In the genomic region with DNA sequence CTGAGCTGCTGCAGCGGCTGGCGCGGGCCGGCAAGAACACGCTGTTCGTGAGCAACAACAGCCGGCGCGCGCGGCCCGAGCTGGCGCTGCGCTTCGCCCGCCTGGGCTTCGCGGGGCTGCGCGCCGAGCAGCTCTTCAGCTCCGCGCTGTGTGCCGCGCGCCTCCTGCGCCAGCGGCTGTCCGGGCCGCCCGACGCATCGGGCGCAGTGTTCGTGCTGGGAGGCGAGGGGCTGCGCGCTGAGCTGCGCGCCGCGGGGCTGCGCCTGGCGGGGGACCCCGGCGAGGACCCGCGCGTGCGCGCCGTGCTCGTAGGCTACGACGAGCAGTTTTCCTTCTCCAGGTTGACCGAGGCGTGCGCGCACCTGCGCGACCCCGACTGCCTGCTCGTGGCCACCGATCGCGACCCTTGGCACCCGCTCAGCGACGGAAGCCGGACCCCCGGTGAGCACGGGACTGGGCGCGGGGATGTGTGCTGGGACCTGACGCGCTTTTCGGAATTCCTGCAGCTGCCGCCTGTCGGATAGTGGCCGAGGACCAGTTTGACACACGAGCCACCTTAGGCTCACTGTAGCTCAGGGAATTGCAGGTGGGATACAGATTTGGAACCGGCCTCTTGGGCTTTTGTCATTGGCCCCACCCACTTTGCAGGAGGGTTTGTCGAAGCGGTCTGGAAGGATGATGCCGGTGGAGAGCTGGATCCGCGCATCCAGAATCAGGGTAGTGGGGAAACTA, we compare ENCODE assay signal across 9 mouse cellular contexts. TPM values are rescaled to one million over a fixed set of nuclear protein-coding genes. Genes with fewer than 3 reads are reported as not detected.
A peak's percentile ranks its signal among the peaks of the same experiment; 100 is the strongest.
DNase-seq lines count a peak whose midpoint lies in the region; ATAC-seq and TF ChIP-seq lines count a peak whose summit lies in the region.
"Had no signal": no experiment of that assay in that cellular context is flagged by ENCODE, and none has a peak within 500 bp of the region (broad histone marks: within the 10 kb centered on the region; RNA-seq: fewer than 3 reads in every experiment).

No protein-coding gene starts in this region.

- peaks cover 2% of the 10 kb centered on the region; the same call in 1 of the 2 replicates for H3K27me3 ChIP-seq in heart, adult 2 months (ENCODE audit: control insufficient read depth, insufficient read depth, low read length)
- peaks cover 17% of the 10 kb centered on the region for H3K27me3 ChIP-seq in E14TG2a.4 (ENCODE audit: insufficient read depth, low read length)
- no peaks in the 10 kb centered on the region for H3K27me3 ChIP-seq in hindbrain, embryonic 11.5 days (ENCODE audit: control insufficient read depth, insufficient read depth, low read length)
- no peaks in the 10 kb centered on the region for H3K27me3 ChIP-seq in stomach, embryonic 15.5 days (replicated peaks)

- TF ChIP-seq CTCF in heart, adult 2 months (IDR thresholded peaks at IDR 0.05): no peak
- no peak for TF ChIP-seq CTCF in E14TG2a.4 (conservative IDR thresholded peaks at IDR 0.05; ENCODE audit: low read length)

- no peak for TF ChIP-seq POLR2A in heart, adult 2 months (IDR thresholded peaks at IDR 0.05; ENCODE audit: insufficient read depth, low read depth, low read length)

- no peak overlapping the region for H3K27ac ChIP-seq in heart, adult 2 months
- H3K27ac ChIP-seq in hindbrain, embryonic 11.5 days (ENCODE audit: low read depth, low read length): peak overlapping the region; percentile 88
- H3K27ac ChIP-seq in stomach, embryonic 15.5 days: peak overlapping the region; percentile 89

- no peak for DNase-seq in heart, adult 2 months
- no peak for DNase-seq in heart, adult 9 months (ENCODE audit: low spot score in 2 of 2)
- DNase-seq in cerebellum, postnatal 36 days: peak; percentile 67 to 71
- DNase-seq in hindbrain, embryonic 11.5 days (ENCODE audit: low spot score): no peak
- no peak for DNase-seq in gastrocnemius, adult 8-10 months (ENCODE audit: low spot score in 2 of 2)

- WGBS in heart, adult 2 months: 1% methylated on average over 83 of the region's 87 CpGs
- WGBS in hindbrain, embryonic 11.5 days: under 1% methylated on average over 56 of the region's 87 CpGs
- under 1% methylated on average over 82 of the region's 87 CpGs for WGBS in stomach, embryonic 15.5 days

- ATAC-seq in hindbrain, embryonic 11.5 days (ENCODE audit: low FRiP score): peak; percentile 72
- 0 out of 2 replicates have a peak, but pooled peaks have one; percentile 1 for ATAC-seq in megakaryocyte, adult 5-6 weeks (ENCODE audit: poor library complexity, severe bottlenecking)
- peak; percentile 52 for ATAC-seq in stomach, embryonic 15.5 days (ENCODE audit: insufficient read depth, low FRiP score, low read depth)

- H3K4me3 ChIP-seq in heart, adult 2 months: peak overlapping the region; percentile 55
- peak overlapping the region; percentile 87 for H3K4me3 ChIP-seq in E14TG2a.4 (replicated peaks; ENCODE audit: low read length)
- peak overlapping the region; percentile 76 for H3K4me3 ChIP-seq in hindbrain, embryonic 11.5 days (ENCODE audit: low read depth, low read length)
- peak overlapping the region; percentile 72 for H3K4me3 ChIP-seq in stomach, embryonic 15.5 days (replicated peaks)

- TF ChIP-seq EP300 in heart, adult 2 months (IDR thresholded peaks at IDR 0.05; ENCODE audit: insufficient read depth, low read depth, low read length): no peak

- H3K4me1 ChIP-seq in heart, adult 2 months (ENCODE audit: control insufficient read depth, insufficient read depth, low read length): peaks cover 2% of the 10 kb centered on the region
- H3K4me1 ChIP-seq in E14TG2a.4 (replicated peaks; ENCODE audit: low read depth, low read length): peaks cover 60% of the 10 kb centered on the region
- H3K4me1 ChIP-seq in hindbrain, embryonic 11.5 days (replicated peaks; ENCODE audit: control insufficient read depth, insufficient read depth, low read length): peaks cover 16% of the 10 kb centered on the region
- H3K4me1 ChIP-seq in stomach, embryonic 15.5 days: peaks cover 25% of the 10 kb centered on the region

- no peaks in the 10 kb centered on the region for H3K36me3 ChIP-seq in heart, adult 2 months (ENCODE audit: control insufficient read depth, insufficient read depth, low read length)
- H3K36me3 ChIP-seq in E14TG2a.4 (ENCODE audit: insufficient read depth, low read length): peaks cover 75% of the 10 kb centered on the region
- no peaks in the 10 kb centered on the region for H3K36me3 ChIP-seq in hindbrain, embryonic 11.5 days (ENCODE audit: control insufficient read depth, insufficient read depth, low read length)
- H3K36me3 ChIP-seq in stomach, embryonic 15.5 days: peaks cover 4% of the 10 kb centered on the region; the same call in 1 of the 2 replicates

- no peaks in the 10 kb centered on the region for H3K79me2 ChIP-seq in heart, adult 2 months (replicated peaks; ENCODE audit: control insufficient read depth, insufficient read depth, low read length)

- H3K4me2 ChIP-seq in hindbrain, embryonic 11.5 days (replicated peaks; ENCODE audit: low read depth, low read length): peak overlapping the region; percentile 99
- H3K4me2 ChIP-seq in stomach, embryonic 15.5 days: peak overlapping the region; percentile 99

- no peaks in the 10 kb centered on the region for H3K9me3 ChIP-seq in E14TG2a.4 (ENCODE audit: low read length)
- H3K9me3 ChIP-seq in hindbrain, embryonic 11.5 days (ENCODE audit: control insufficient read depth, low read length): no peaks in the 10 kb centered on the region
- H3K9me3 ChIP-seq in stomach, embryonic 15.5 days: no peaks in the 10 kb centered on the region

- H3K9ac ChIP-seq in heart, adult 2 months (ENCODE audit: low read depth, low read length): peak overlapping the region; percentile 65
- peak overlapping the region; percentile 82 for H3K9ac ChIP-seq in hindbrain, embryonic 11.5 days (ENCODE audit: low read depth, low read length)
- peak overlapping the region; percentile 57 for H3K9ac ChIP-seq in stomach, embryonic 15.5 days

- intact Hi-C loops in heart, adult 2 months (cut with DNase I): loop anchor here (2.0 to 5.0 kb wide), 2 partner anchors 49 to 113 kb away; a partner anchor contains a TSS

RNA-seq across cellular contexts. Expression of a gene that starts 0.5 kb away (rescaled TPM):
- total RNA-seq in heart, adult 2 months (2021): under 1 TPM; 0.81 to 0.86 TPM
- 2.0 and 2.9 TPM in 2 replicates for polyA plus RNA-seq in heart, adult 2 months (2012; rRNA removed)
- 34.8 and 35.2 TPM in 2 replicates for polyA plus RNA-seq in hindbrain, embryonic 11.5 days (2014; fragmentation: Nextera tagmentation; extraction: Ambion mirVana)
- total RNA-seq in megakaryocyte, adult 5-6 weeks (2015): 3.5 and 5.1 TPM in 2 replicates
- 2.1 and 2.6 TPM in 2 replicates for total RNA-seq in megakaryocyte, adult 5-6 weeks (2017)
- 11.8 and 12.8 TPM in 2 replicates for polyA plus RNA-seq in stomach, embryonic 15.5 days (2015; fragmentation: Nextera tagmentation; extraction: Ambion mirVana)
- 1 to 10 TPM; 1.7 to 2.7 (median 2.1) TPM for total RNA-seq in gastrocnemius, adult 8-10 months (2022)

RNA-seq across cellular contexts. Expression of a gene that starts 12.3 kb away (rescaled TPM):
- 100 to 1,000 TPM; 174 to 176 TPM for total RNA-seq in heart, adult 2 months (2021)
- polyA plus RNA-seq in heart, adult 2 months (2012; rRNA removed): 425 and 497 TPM in 2 replicates
- polyA plus RNA-seq in hindbrain, embryonic 11.5 days (2014; fragmentation: Nextera tagmentation; extraction: Ambion mirVana): 390 and 438 TPM in 2 replicates
- 851 and 870 TPM in 2 replicates for total RNA-seq in megakaryocyte, adult 5-6 weeks (2015)
- 1,185 and 1,205 TPM in 2 replicates for total RNA-seq in megakaryocyte, adult 5-6 weeks (2017)
- polyA plus RNA-seq in stomach, embryonic 15.5 days (2015; fragmentation: Nextera tagmentation; extraction: Ambion mirVana): 1,300 and 1,476 TPM in 2 replicates
- 100 to 1,000 TPM; 214 to 406 (median 281) TPM for total RNA-seq in gastrocnemius, adult 8-10 months (2022)

RNA-seq across cellular contexts. Expression of a gene that starts 14.7 kb away (rescaled TPM):
- 1 to 10 TPM; 2.6 to 3.3 TPM for total RNA-seq in heart, adult 2 months (2021)
- polyA plus RNA-seq in heart, adult 2 months (2012; rRNA removed): 12.6 and 19.2 TPM in 2 replicates
- polyA plus RNA-seq in hindbrain, embryonic 11.5 days (2014; fragmentation: Nextera tagmentation; extraction: Ambion mirVana): 11.8 and 12.4 TPM in 2 replicates
- total RNA-seq in megakaryocyte, adult 5-6 weeks (2015): 46.5 and 53.3 TPM in 2 replicates
- total RNA-seq in megakaryocyte, adult 5-6 weeks (2017): 34.0 and 38.2 TPM in 2 replicates
- 34.8 and 36.9 TPM in 2 replicates for polyA plus RNA-seq in stomach, embryonic 15.5 days (2015; fragmentation: Nextera tagmentation; extraction: Ambion mirVana)
- total RNA-seq in gastrocnemius, adult 8-10 months (2022): 1 to 10 TPM in 2 of 4 experiments, under 1 TPM in 2; 0.80 to 1.7 (median 1.2) TPM

RNA-seq across cellular contexts. Expression of a gene that starts 14.8 kb away (rescaled TPM):
- not detected for total RNA-seq in heart, adult 2 months (2021)
- polyA plus RNA-seq in heart, adult 2 months (2012; rRNA removed): 0.04 TPM in 1 of 2 replicates, not detected in the other
- polyA plus RNA-seq in hindbrain, embryonic 11.5 days (2014; fragmentation: Nextera tagmentation; extraction: Ambion mirVana): 0.13 and 0.42 TPM in 2 replicates
- total RNA-seq in megakaryocyte, adult 5-6 weeks (2015): not detected in 2 replicates
- 1.1 and 2.0 TPM in 2 replicates for total RNA-seq in megakaryocyte, adult 5-6 weeks (2017)
- polyA plus RNA-seq in stomach, embryonic 15.5 days (2015; fragmentation: Nextera tagmentation; extraction: Ambion mirVana): 0.42 and 0.52 TPM in 2 replicates
- not detected for total RNA-seq in gastrocnemius, adult 8-10 months (2022)
- total RNA-seq: hematopoietic stem cell, adult 5-6 weeks had no signal

RNA-seq across cellular contexts. Expression of a gene that starts 20.5 kb away (rescaled TPM):
- 10 to 100 TPM; 13.8 to 17.4 TPM for total RNA-seq in heart, adult 2 months (2021)
- polyA plus RNA-seq in heart, adult 2 months (2012; rRNA removed): 9.9 and 13.1 TPM in 2 replicates
- 61.1 and 64.4 TPM in 2 replicates for polyA plus RNA-seq in hindbrain, embryonic 11.5 days (2014; fragmentation: Nextera tagmentation; extraction: Ambion mirVana)
- 28.2 and 32.4 TPM in 2 replicates for total RNA-seq in megakaryocyte, adult 5-6 weeks (2015)
- total RNA-seq in megakaryocyte, adult 5-6 weeks (2017): 12.6 and 16.0 TPM in 2 replicates
- 47.4 and 49.9 TPM in 2 replicates for polyA plus RNA-seq in stomach, embryonic 15.5 days (2015; fragmentation: Nextera tagmentation; extraction: Ambion mirVana)
- 10 to 100 TPM; 24.0 to 31.2 (median 28.1) TPM for total RNA-seq in gastrocnemius, adult 8-10 months (2022)

Comparison
In these comparisons a context has a peak if more than half of its experiments do, and no peak if none do; other contexts are left out.
1. DNase-seq: peak in cerebellum, postnatal 36 days (2 of 2); none in heart, adult 2 months (0 of 2), heart, adult 9 months (0 of 2), hindbrain, embryonic 11.5 days (single experiment) and gastrocnemius, adult 8-10 months (0 of 2).
2. ATAC-seq: peak in every context shown above with its lines; median percentile 72 in hindbrain, embryonic 11.5 days; 52 in stomach, embryonic 15.5 days; 1 in megakaryocyte, adult 5-6 weeks.
3. RNA of a gene that starts 14.7 kb away (total RNA-seq): 34.0 to 53.3 TPM in megakaryocyte, adult 5-6 weeks; 2.6 to 3.3 TPM in heart, adult 2 months and 0.80 to 1.7 TPM in gastrocnemius, adult 8-10 months; every median in the first group is over 4 times any median in the second.
4. Peak in every context shown above with its lines, with median percentiles within 50 percentile points of each other: H3K4me3 ChIP-seq and H3K9ac ChIP-seq.